Mouse (Mus musculus): ENCODE measurements around the gene 1700029J07Rik. TPM values are rescaled to one million over a fixed set of nuclear protein-coding genes. Genes with fewer than 3 reads are reported as not detected.

1700029J07Rik gene
- polyA plus RNA-seq (2014; fragmentation: Illumina TruSeq; extraction: RNeasy Lipid Tissue Mini Kit (QIAGEN cat#74804); ENCODE audit: low read depth, low replicate concordance): 5.6 TPM

GRCm38 (mm10) chr8:45975126-45975836, at the start of gene 1700029J07Rik, which contains the start of gene Ufsp2:
1700029J07Rik (minus strand) TSS chr8:45975252.
Ufsp2 (plus strand) TSS chr8:45975528.

DNA sequence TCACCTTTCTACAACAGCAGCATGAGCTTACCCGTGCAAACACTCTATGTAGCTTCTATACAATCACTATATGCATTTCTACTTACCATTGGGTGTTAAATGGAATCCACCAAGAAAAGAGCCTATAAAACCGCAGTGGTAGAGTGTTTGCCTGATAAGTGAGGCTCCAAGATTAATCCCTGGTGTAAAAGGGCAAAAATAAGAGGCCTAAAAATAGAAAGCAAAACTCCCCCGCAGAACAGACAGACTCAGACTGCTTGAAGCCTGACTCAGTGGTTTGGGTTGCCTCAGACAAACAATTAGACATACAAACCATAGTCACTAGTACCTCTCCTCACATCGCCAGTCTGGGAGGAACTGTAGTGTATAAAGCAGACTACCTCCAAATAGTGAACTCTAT, 30.5 kb upstream of the 1700029J07Rik start, which contains the start of gene Ankrd37:
TSS of gene Ankrd37 (minus strand) at position 112 of the 400 bp plus-strand sequence.

GRCm38 (mm10) chr8:45999138-45999783, 24.2 kb upstream of the 1700029J07Rik start, which contains the start of gene Lrp2bp:
Lrp2bp (plus strand) TSS chr8:45999303.

DNA sequence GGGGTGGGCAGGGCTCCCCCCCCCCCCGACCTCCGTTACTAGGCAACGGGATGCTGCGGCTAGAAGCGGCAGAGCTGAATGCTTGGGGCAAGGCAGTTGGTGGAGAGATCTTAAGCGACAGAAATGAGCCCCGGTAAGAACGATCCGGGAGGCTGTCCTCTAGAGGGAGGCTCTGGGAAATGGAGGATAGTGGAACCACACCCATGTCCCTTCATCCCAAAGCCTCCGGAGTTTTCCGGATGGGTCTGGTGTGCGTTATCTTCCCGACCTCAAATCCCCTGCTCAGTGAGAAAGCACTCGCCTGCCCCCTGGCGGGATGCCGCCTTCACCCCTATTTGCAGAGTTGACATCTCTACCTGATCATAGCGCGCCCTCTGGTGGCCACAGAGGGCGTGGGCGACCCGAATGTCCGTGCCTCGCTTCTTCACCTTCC, 40.5 kb downstream of the 1700029J07Rik start, which contains the start of gene Ccdc110:
TSS of gene Ccdc110 (plus strand) at position 38 of the 433 bp plus-strand sequence.

Other genes starting within 250 kb of the 1700029J07Rik start
- 104 TPM for gene Pdlim3, start 89.8 kb downstream of the 1700029J07Rik start, polyA plus RNA-seq (2014; fragmentation: Illumina TruSeq; extraction: RNeasy Lipid Tissue Mini Kit (QIAGEN cat#74804); ENCODE audit: low read depth, low replicate concordance)
- gene Ccdc110, start 40.6 kb downstream of the 1700029J07Rik start, polyA plus RNA-seq (2014; fragmentation: Illumina TruSeq; extraction: RNeasy Lipid Tissue Mini Kit (QIAGEN cat#74804); ENCODE audit: low read depth, low replicate concordance): not detected
- 145 TPM for gene Ufsp2, start 276 bp upstream of the 1700029J07Rik start, polyA plus RNA-seq (2014; fragmentation: Illumina TruSeq; extraction: RNeasy Lipid Tissue Mini Kit (QIAGEN cat#74804); ENCODE audit: low read depth, low replicate concordance)
- 0.88 TPM for gene Lrp2bp, start 24.1 kb upstream of the 1700029J07Rik start, polyA plus RNA-seq (2014; fragmentation: Illumina TruSeq; extraction: RNeasy Lipid Tissue Mini Kit (QIAGEN cat#74804); ENCODE audit: low read depth, low replicate concordance)
- gene Ankrd37, start 30.5 kb upstream of the 1700029J07Rik start, polyA plus RNA-seq (2014; fragmentation: Illumina TruSeq; extraction: RNeasy Lipid Tissue Mini Kit (QIAGEN cat#74804); ENCODE audit: low read depth, low replicate concordance): 19.8 TPM
- 47.3 TPM for gene Cfap97, start 176.5 kb upstream of the 1700029J07Rik start, polyA plus RNA-seq (2014; fragmentation: Illumina TruSeq; extraction: RNeasy Lipid Tissue Mini Kit (QIAGEN cat#74804); ENCODE audit: low read depth, low replicate concordance)
- gene Snx25, start 176.9 kb upstream of the 1700029J07Rik start, polyA plus RNA-seq (2014; fragmentation: Illumina TruSeq; extraction: RNeasy Lipid Tissue Mini Kit (QIAGEN cat#74804); ENCODE audit: low read depth, low replicate concordance): 28.6 TPM
- 79.9 TPM for gene Slc25a4, start 236.0 kb upstream of the 1700029J07Rik start, polyA plus RNA-seq (2014; fragmentation: Illumina TruSeq; extraction: RNeasy Lipid Tissue Mini Kit (QIAGEN cat#74804); ENCODE audit: low read depth, low replicate concordance)

Measured in sigmoid colon, adult 10 weeks (tissue).